Mouse (Mus musculus): Measurements from ENCODE around the gene Pdcd6. TPM values are rescaled to one million over a fixed set of nuclear protein-coding genes. Genes with fewer than 3 reads are reported as not detected.
A peak's percentile ranks its signal among the peaks of the same experiment; 100 is the strongest.

Pdcd6 gene
- total RNA-seq (2015; ENCODE audit: low replicate concordance), result 39.9 and 42.5 TPM in 2 replicates
- 25.8 and 25.9 TPM in 2 replicates for total RNA-seq (2017; ENCODE audit: low replicate concordance)

DNA sequence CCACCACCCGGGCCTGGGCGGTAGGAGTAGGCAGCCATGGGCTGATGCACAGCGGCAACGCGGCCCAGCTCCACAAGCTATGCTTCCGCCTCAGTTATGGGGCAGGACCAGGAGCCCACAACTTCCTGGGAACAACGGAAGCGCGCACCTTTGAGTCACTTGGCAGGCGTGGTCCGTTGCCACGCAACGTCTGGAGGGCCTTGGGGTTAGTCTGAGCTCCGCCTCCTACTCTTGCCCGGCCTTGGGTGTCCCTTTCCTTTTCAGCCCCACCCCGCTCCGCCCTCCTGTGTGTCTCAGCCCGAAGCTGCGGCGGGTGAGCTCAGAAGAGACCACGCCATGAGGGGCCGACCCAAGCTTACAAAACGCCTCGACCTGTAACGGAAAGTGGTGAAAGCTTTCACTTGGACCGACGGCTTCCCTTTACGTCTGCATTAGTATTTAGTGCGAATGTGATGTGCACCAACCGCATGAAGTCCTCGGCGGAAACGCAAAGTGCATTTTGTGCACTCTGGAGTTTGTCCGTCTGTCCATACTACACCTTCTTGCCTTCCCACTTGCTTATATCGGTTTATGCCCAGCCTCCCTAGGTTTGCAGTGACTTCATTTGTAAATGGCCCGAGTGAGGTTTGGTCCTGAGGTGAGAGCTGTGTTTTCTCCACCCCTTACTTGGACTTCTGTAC is at the start of gene Pdcd6:
Pdcd6 (minus strand) TSS at position 411 of the 680 bp plus-strand sequence.
- peak; percentile 98 for ATAC-seq (replicated peaks; ENCODE audit: low FRiP score, poor library complexity, severe bottlenecking)

- no peak for ATAC-seq (replicated peaks; ENCODE audit: low FRiP score, poor library complexity, severe bottlenecking)
Measured at GRCm38 (mm10) chr13:74363859-74364235, 46.5 kb upstream of the Pdcd6 start, which contains the start of gene Lrrc14b. Gene Lrrc14b, minus strand, starts transcription at chr13:74364005.

DNA sequence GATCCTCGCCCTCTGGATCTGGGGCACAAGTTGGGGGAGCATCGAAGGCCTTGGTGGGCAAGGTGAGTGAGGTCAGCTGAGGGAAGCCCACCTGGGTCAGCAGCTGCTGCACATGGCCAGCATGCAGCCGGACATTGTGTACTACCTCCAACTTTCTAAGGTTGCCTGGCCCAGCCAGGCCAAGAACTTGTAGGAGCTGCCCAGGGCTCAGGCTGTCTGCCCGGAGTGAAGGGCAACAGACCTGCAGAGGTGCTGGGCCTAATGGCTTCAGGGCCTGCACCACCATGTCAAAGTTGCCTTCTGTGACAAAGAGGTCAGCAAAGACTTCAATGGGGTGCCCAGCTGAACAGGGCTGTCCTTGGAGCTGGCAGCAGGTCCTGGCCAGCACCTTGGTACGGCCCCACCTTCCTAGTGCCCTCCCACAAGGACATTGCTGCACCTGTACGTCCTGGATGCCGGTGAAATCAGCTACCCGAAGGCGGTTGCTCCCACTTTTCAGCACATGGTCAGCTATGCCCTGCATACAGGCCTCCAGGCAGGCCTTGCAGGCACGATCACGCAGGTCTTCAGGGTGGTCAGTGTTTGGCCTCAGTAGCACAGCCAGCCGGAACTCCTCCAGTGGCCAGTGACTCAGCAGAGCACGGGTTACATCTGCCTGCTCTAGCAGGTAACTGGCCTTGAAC is 45.9 kb upstream of the Pdcd6 start:
- no peak for ATAC-seq (replicated peaks; ENCODE audit: low FRiP score, poor library complexity, severe bottlenecking)

- no peak for ATAC-seq (replicated peaks; ENCODE audit: low FRiP score, poor library complexity, severe bottlenecking)
Measured at GRCm38 (mm10) chr13:74362218-74362617, 44.8 kb upstream of the Pdcd6 start.

DNA sequence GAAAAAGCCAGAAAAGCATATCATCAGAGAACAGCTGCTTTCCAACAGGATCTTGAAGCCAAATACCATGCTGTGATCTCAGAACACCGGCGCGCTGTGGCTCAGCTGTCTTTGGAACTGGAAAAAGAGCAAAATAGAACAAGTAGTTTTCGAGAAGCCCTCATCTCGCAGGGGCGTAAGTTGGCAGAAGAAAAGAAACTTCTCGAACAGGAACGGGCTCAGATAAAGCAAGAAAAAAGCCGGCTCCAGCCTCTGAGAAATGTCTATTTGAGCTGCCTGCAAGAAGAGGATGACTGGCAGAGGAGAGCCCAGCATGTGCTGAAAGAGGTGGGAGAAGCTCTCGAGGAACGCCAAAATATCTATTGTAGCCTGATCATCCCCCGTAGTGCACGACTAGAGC is 39.1 kb upstream of the Pdcd6 start:
- no peak for ATAC-seq (replicated peaks; ENCODE audit: low FRiP score, poor library complexity, severe bottlenecking)

- no peak for ATAC-seq (replicated peaks; ENCODE audit: low FRiP score, poor library complexity, severe bottlenecking)
Measured at GRCm38 (mm10) chr13:74350435-74350906, 33.1 kb upstream of the Pdcd6 start.

GRCm38 (mm10) chr13:74349566-74350434 is 32.4 kb upstream of the Pdcd6 start, which contains the start of the genes Sdha and Ccdc127:
Gene Sdha, minus strand, starts transcription at chr13:74350280.
Gene Ccdc127, plus strand, starts transcription at chr13:74350309.
- peak; percentile 99 for ATAC-seq (replicated peaks; ENCODE audit: low FRiP score, poor library complexity, severe bottlenecking)

GRCm38 (mm10) chr13:74341036-74341435 is 23.7 kb upstream of the Pdcd6 start:
- ATAC-seq (replicated peaks; ENCODE audit: low FRiP score, poor library complexity, severe bottlenecking), result peak; percentile 86

GRCm38 (mm10) chr13:74329321-74329720 is 11.9 kb upstream of the Pdcd6 start:
- ATAC-seq (replicated peaks; ENCODE audit: low FRiP score, poor library complexity, severe bottlenecking), result no peak

DNA sequence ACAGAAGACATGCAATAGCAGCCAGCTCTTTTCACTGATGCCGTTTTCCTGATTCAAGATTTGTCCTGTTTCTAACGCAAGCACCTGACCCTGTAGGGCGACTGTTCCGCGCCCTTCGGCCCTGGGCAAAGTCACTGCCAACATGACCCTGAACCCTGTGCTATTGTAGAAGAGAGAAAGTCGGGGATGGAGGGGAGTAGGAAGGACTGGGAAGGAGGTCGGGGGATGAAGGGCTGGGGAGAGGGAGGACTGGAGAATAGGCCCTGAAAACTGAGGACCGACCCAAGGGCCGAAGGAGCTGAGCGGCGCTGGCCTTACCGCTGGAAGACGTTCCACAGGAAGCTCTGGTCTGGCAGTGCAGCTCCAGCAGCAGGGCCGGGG is 601 bp downstream of the Pdcd6 start:
- ATAC-seq (replicated peaks; ENCODE audit: low FRiP score, poor library complexity, severe bottlenecking), result peak; percentile 35

- ATAC-seq (replicated peaks; ENCODE audit: low FRiP score, poor library complexity, severe bottlenecking), result no peak
Measured at GRCm38 (mm10) chr13:74316386-74316785, 994 bp downstream of the Pdcd6 start.

GRCm38 (mm10) chr13:74314616-74315015 is 2.8 kb downstream of the Pdcd6 start:
- ATAC-seq (replicated peaks; ENCODE audit: low FRiP score, poor library complexity, severe bottlenecking), result no peak

DNA sequence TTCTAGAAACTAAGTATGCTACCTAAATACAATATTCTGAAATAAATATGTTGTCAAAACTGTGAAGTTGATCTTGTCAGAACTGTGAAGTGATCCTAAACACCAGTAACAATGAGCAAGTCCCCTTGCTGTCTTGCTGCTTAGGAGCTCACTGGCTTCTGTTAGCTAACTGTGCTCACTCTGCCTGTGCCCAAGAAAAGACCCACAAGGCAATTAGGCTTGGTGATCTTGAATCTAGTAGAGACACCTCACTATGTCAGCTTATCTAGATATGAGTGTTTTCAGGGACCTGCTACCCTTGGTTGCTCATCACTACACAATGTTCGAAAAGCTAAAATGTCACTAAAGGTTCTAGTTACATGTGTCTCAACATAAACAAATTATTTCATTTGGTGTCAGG is 11.6 kb downstream of the Pdcd6 start:
- no peak for ATAC-seq (replicated peaks; ENCODE audit: low FRiP score, poor library complexity, severe bottlenecking)

GRCm38 (mm10) chr13:74305380-74305779 is 12.0 kb downstream of the Pdcd6 start:
- ATAC-seq (replicated peaks; ENCODE audit: low FRiP score, poor library complexity, severe bottlenecking), result no peak

GRCm38 (mm10) chr13:74302050-74303037 is 15.0 kb downstream of the Pdcd6 start:
- no peak for ATAC-seq (replicated peaks; ENCODE audit: low FRiP score, poor library complexity, severe bottlenecking)

DNA sequence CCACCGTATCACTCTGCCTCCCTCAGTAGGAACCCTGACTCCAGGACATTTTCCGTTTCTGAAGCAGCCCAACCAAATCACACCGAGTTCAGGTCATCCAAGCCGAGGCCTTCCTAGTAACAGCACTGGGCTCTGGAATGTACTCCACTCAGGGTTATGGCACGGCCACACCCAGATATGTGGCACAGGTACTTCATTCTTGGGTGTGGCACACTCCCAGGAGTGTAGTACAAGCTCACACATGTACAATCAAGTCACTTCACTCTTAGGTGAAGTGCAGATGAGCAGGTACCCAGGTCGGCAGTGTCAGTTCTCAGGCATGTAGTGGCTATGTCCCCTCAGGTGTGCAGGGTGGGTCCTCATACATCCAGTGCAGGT is 15.8 kb downstream of the Pdcd6 start:
- 0 out of 2 replicates have a peak, but pooled peaks have one; percentile 29 for ATAC-seq (replicated peaks; ENCODE audit: low FRiP score, poor library complexity, severe bottlenecking)

- ATAC-seq (replicated peaks; ENCODE audit: low FRiP score, poor library complexity, severe bottlenecking), result peak; percentile 77
Measured at GRCm38 (mm10) chr13:74300925-74301606, 16.3 kb downstream of the Pdcd6 start.

- ATAC-seq (replicated peaks; ENCODE audit: low FRiP score, poor library complexity, severe bottlenecking), result no peak
Measured at GRCm38 (mm10) chr13:74296376-74296775, 21.0 kb downstream of the Pdcd6 start.
